Mouse (Mus musculus): ENCODE results near the gene Gngt2. TPM values are rescaled to one million over a fixed set of nuclear protein-coding genes. Genes with fewer than 3 reads are reported as not detected.

Gene Gngt2
- polyA plus RNA-seq, 1 experiment from 2014 or later = 15.3 TPM

DNA sequence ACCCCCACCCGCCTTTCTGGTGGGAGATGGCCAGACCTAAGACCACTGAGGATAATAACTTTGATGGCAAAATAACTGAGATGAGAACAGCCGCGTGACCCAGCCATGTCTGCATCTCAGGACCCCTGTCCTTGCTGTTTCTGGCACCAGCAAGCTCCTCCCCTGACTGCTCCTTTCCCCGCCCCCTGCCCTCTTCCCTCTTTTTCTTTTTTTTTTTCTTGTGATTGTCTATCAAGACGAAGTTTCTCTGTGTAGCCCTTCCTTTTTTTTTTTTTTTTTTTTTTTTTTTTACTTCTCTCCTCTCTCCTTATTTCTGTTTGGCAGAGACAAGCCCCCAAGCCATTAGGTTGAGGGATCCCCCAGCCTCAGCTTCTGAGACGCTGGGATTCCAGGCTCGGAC, 26.2 kb upstream of the Gngt2 start:
- peak overlapping the region; percentile 72; the same call in 1 of the 2 replicates for H3K9ac ChIP-seq
- no peaks in the 10 kb centered on the region for H3K27me3 ChIP-seq
- 54% methylated on average over 7 of the region's 7 CpGs for WGBS (ENCODE audit: insufficient replicate concordance)
- H3K4me3 ChIP-seq (replicated peaks) = no peak overlapping the region
- H3K4me2 ChIP-seq = no peak overlapping the region
- no peaks in the 10 kb centered on the region for H3K36me3 ChIP-seq
- H3K4me1 ChIP-seq (replicated peaks) = peaks cover 68% of the 10 kb centered on the region
- H3K9me3 ChIP-seq (replicated peaks) = peaks cover 5% of the 10 kb centered on the region; the same call in 1 of the 2 replicates
- ATAC-seq (ENCODE audit: low read depth) (no peak), DNase-seq (no peak)
- H3K27ac ChIP-seq = peak overlapping the region; percentile 98

DNA sequence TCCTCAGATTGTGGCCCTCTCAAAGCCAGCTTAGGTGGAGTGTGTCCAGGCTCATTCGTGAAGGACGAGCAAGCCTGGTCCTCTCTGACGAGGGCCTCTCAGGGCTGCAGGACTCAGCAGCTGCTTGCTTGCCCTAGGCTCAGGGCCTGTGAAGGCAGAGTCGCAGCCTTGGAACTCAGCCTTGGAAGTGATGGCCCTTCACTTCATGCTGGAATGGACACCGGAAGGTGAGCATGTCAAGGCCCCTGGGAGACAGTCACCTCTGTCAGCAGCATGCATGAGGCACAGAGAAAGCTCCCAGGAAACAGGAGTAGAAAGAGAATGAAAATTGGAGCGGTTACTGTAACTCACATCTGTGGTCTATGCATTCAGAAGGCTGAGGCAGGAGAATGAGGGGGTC, 25.3 kb upstream of the Gngt2 start:
- DNase-seq = no peak
- H3K4me1 ChIP-seq (replicated peaks) = peaks cover 59% of the 10 kb centered on the region

DNA sequence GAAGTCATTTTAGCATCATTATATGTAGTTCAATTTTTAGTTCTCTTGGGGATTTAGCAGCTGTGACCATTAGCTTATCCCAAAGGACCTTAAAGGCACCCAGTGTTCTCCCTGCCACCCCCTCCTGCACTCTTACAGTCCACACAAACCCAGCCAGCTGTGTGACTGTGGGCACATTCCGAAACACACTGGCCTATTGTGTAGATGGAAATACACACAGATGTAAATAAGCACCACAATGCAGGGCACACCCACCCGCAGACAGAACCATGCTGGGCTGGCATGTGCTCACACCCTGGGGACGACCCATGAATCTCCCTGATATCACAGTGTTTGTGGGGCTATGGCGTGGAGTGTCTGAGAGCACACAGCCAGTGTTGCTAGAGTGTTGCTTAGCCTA, 24.8 kb upstream of the Gngt2 start:
- H3K9me3 ChIP-seq (replicated peaks) = peaks cover 5% of the 10 kb centered on the region; the same call in 1 of the 2 replicates
- peaks cover 1% of the 10 kb centered on the region; the same call in 1 of the 2 replicates for H3K27me3 ChIP-seq
- H3K27ac ChIP-seq = peak overlapping the region; percentile 66
- DNase-seq = no peak
- WGBS (ENCODE audit: insufficient replicate concordance) = 71% methylated on average over 4 of the region's 4 CpGs
- no peak overlapping the region for H3K4me3 ChIP-seq (replicated peaks)
- ATAC-seq (ENCODE audit: low read depth) = no peak
- H3K9ac ChIP-seq = peak overlapping the region; percentile 37
- H3K36me3 ChIP-seq = no peaks in the 10 kb centered on the region
- no peak overlapping the region for H3K4me2 ChIP-seq
- peaks cover 54% of the 10 kb centered on the region for H3K4me1 ChIP-seq (replicated peaks)

More for the DNA sequence above, 25.3 kb upstream of the Gngt2 start:
- peak overlapping the region; percentile 66 for H3K27ac ChIP-seq
- H3K9ac ChIP-seq = peak overlapping the region; percentile 37; the same call in 1 of the 2 replicates
- H3K4me3 ChIP-seq (replicated peaks) = no peak overlapping the region
- WGBS (ENCODE audit: insufficient replicate concordance) = 86% methylated on average over 6 of the region's 6 CpGs
- peaks cover 5% of the 10 kb centered on the region; the same call in 1 of the 2 replicates for H3K9me3 ChIP-seq (replicated peaks)
- no peak for ATAC-seq (ENCODE audit: low read depth)
- no peak overlapping the region for H3K4me2 ChIP-seq
- H3K27me3 ChIP-seq = no peaks in the 10 kb centered on the region
- no peaks in the 10 kb centered on the region for H3K36me3 ChIP-seq

DNA sequence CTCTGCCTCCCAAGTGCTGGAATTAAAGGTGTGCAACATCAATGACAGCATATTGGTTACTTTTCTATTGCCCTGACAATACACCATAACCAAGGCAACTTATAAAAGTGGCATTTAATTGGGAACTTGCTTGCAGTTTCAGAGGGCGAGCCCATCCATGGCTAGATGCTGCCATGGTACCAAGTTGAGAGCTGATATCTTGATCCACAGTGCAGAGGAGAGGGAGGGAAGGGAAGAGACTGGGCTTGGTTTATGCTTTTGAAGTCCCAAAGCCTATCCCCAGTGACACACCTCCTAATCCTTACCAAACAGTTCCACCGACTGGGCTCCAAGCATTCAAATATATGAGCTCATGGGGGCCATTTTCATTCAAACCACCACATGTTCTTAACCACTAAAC, 22.9 kb upstream of the Gngt2 start:
- WGBS (ENCODE audit: insufficient replicate concordance) = 83% methylated on average over 2 of the region's 2 CpGs

DNA sequence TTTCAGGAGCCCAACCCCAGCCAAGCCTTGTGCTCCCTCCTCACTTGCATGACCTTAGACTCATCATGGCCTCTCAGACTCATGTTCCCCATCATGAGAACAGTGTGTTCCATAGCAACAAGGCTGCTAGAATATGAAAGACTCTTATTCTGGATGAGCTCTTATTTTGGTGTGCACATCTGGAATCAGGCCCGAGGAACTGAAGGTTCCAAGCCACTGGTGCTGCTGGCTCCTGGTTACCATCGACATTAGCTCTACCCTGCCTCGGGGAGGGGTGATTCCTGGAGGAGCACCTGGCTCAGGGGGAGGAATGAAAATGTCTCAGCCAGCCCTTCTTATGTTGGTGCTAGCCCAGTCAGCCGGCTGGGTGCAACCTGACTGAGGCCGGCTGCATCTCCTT, 22.2 kb upstream of the Gngt2 start:
- Histone ChIP-seq H3K4me3 (replicated peaks) (no peak overlapping the region), H3K4me2 (no peak overlapping the region), H3K36me3 (no peaks in the 10 kb centered on the region), H3K27ac (no peak overlapping the region), H3K27me3 (peaks cover 4% of the 10 kb centered on the region; the same call in 1 of the 2 replicates), H3K9me3 (replicated peaks) (no peaks in the 10 kb centered on the region), H3K9ac (no peak overlapping the region), H3K4me1 (replicated peaks) (peaks cover 28% of the 10 kb centered on the region)
- DNase-seq = no peak
- ATAC-seq (ENCODE audit: low read depth) = no peak
- WGBS (ENCODE audit: insufficient replicate concordance) = 66% methylated on average over 5 of the region's 5 CpGs

More for the DNA sequence above, 22.9 kb upstream of the Gngt2 start:
- ATAC-seq (ENCODE audit: low read depth) (no peak), DNase-seq (no peak)
- Histone ChIP-seq H3K36me3 (no peaks in the 10 kb centered on the region), H3K9ac (no peak overlapping the region), H3K27me3 (peaks cover 4% of the 10 kb centered on the region; the same call in 1 of the 2 replicates), H3K9me3 (replicated peaks) (no peaks in the 10 kb centered on the region), H3K27ac (no peak overlapping the region), H3K4me3 (replicated peaks) (no peak overlapping the region), H3K4me1 (replicated peaks) (peaks cover 35% of the 10 kb centered on the region), H3K4me2 (no peak overlapping the region)

DNA sequence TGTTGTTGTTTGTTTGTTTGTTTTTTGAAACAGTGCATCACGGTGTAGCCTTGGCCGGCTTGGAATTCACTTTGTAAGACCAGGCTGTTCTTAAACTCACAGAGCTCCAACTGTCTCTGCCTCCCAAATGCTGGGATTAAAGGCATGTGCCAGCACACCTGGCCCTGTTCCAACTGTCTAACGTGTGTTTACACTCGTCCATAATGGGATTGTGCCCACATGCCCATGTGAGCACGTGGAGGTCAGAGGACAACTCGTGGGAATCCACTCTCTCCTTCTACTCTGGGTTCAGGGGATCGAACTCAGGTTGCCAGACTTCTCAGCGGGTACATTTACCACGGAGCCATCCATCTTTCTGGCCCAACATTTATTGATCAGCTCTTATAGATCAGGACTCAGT, 21.6 kb upstream of the Gngt2 start:
- Histone ChIP-seq H3K9ac (no peak overlapping the region), H3K36me3 (no peaks in the 10 kb centered on the region), H3K4me2 (no peak overlapping the region), H3K9me3 (replicated peaks) (no peaks in the 10 kb centered on the region), H3K4me1 (replicated peaks) (peaks cover 27% of the 10 kb centered on the region), H3K27ac (no peak overlapping the region), H3K4me3 (replicated peaks) (no peak overlapping the region), H3K27me3 (peaks cover 4% of the 10 kb centered on the region; the same call in 1 of the 2 replicates)
- WGBS (ENCODE audit: insufficient replicate concordance) = 71% methylated on average over 9 of the region's 9 CpGs
- DNase-seq (no peak), ATAC-seq (ENCODE audit: low read depth) (no peak)

DNA sequence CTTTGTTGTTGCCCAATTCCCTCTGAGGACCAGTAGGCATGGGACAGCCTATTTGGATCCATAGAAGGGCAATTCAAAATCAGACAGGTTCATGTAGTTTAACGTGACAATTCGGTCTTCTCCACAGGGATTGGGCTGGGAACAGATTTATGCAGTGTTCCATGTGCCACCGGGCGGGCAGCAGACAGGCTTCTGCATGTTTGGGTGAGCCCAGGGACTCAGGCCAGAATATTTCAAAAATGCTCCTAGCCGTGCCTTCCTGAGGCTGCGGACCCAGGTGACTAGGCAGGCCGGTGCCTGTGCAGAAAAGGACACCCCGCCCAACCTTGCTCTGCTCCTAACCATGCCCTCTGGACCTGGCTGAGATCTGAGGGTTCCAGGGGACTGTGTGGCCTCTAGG, 17.9 kb upstream of the Gngt2 start:
- peaks cover 7% of the 10 kb centered on the region; the same call in 1 of the 2 replicates for H3K27me3 ChIP-seq
- whole genome bisulfite sequencing (ENCODE audit: insufficient replicate concordance) = 80% methylated on average over 8 of the region's 8 CpGs
- no peak for DNase-seq
- no peaks in the 10 kb centered on the region for H3K9me3 ChIP-seq (replicated peaks)
- no peak overlapping the region for H3K4me3 ChIP-seq (replicated peaks)
- H3K9ac ChIP-seq = no peak overlapping the region
- H3K27ac ChIP-seq = no peak overlapping the region
- no peak overlapping the region for H3K4me2 ChIP-seq
- peaks cover 31% of the 10 kb centered on the region for H3K4me1 ChIP-seq (replicated peaks)
- H3K36me3 ChIP-seq = no peaks in the 10 kb centered on the region
- ATAC-seq (ENCODE audit: low read depth) = no peak

DNA sequence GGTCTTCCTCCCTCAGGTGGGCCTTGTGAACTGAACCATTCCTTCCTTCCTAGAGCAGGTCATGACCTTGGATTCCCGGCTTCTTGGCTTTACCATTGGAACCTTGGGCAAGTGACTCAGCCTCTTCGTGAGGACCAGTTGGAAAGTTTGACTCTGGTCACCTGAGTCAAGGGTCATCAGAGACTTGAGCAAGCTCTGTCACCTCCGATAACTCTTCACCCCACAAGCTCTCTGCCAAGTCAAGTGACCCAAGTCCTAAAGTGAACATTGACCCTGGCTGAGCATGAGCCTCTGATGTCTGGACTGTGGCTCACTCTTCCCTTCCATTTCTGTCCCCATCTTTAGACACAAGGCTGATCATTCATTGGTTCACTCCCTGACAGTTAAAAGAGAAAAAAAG, 15.5 kb upstream of the Gngt2 start:
- H3K4me2 ChIP-seq = no peak overlapping the region
- 0 out of 2 replicates have a peak overlapping the region, but pooled peaks have one; percentile 9 for H3K27ac ChIP-seq
- H3K4me3 ChIP-seq (replicated peaks) = no peak overlapping the region
- H3K36me3 ChIP-seq = no peaks in the 10 kb centered on the region
- no peaks in the 10 kb centered on the region for H3K9me3 ChIP-seq (replicated peaks)
- H3K4me1 ChIP-seq (replicated peaks) = peaks cover 50% of the 10 kb centered on the region
- peaks cover 21% of the 10 kb centered on the region for H3K27me3 ChIP-seq
- H3K9ac ChIP-seq = no peak overlapping the region
- 78% methylated on average over 3 of the region's 3 CpGs for WGBS (ENCODE audit: insufficient replicate concordance)
- DNase-seq (no peak), ATAC-seq (ENCODE audit: low read depth) (no peak)

DNA sequence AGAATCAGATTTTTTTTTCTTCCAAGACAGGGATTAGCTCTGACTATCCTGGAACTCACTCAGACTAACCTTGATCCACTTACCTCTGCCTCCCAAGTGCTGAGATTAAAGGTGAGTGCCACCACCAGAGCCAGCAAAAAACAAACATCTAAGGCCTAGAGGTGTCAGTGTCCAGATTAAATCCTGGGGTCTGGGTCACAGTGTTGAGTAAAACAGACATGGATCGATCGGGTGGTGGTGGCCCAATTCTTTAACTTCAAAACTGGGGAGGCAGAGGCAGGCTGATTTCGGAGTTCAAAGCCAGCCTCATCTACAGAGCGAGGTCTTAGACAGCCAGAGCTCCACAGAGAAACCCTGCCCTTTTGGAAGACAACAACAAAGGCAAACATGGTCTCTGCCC, 14.6 kb upstream of the Gngt2 start:
- H3K4me3 ChIP-seq (replicated peaks) = no peak overlapping the region
- peaks cover 59% of the 10 kb centered on the region for H3K4me1 ChIP-seq (replicated peaks)
- ATAC-seq (ENCODE audit: low read depth) = no peak
- no peaks in the 10 kb centered on the region for H3K9me3 ChIP-seq (replicated peaks)
- peaks cover 21% of the 10 kb centered on the region for H3K27me3 ChIP-seq
- 90% methylated on average over 4 of the region's 4 CpGs for WGBS (ENCODE audit: insufficient replicate concordance)
- DNase-seq = no peak
- H3K4me2 ChIP-seq = no peak overlapping the region; the same call in 1 of the 2 replicates
- H3K9ac ChIP-seq = no peak overlapping the region
- peak overlapping the region; percentile 21; the same call in 1 of the 2 replicates for H3K27ac ChIP-seq
- H3K36me3 ChIP-seq = no peaks in the 10 kb centered on the region

DNA sequence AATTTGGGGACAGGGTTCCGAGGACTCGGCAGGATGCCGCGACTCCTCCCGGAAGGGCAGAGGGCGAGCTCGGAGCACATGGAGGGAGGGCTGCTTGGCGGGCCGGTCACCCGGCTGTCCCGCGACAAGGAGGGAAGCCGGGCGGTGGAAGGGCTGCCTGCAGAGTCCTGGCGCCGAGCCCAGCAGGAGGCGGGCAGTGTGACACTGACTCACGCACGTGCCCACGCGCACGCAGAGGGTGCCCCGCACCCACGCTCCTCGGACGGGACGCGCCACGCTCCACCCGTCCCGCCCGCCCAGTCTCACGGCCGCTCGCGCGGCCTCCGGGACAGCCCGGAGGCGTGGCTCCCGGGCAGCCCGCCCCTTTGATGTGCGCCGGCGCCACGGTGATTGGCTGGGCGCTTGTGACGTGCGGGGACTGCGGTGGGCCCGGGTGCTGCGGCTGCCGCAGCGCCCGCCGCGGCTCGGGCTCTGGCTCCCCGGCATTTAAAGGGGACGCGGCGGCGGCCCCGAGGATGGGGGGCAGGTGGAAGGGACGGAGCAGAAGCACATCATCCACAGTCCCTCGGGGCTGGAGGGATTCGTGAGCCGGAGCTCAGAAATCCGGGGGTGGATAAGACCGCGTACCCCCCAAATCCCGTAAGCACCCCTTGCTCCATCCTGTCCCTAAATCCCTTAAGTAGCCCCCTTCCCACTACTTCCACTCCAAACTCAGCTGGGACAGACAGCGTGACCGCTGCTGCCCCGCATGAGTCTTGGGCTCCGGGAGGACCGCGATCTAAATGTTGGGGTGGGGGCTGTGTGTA, 12.7 kb upstream of the Gngt2 start, which contains the start of gene Phospho1:
Phospho1 (plus strand) TSS at position 429 of the 806 bp plus-strand sequence.
- Histone ChIP-seq H3K9ac (peak within 1 kb of the TSS; percentile 86), H3K4me2 (peak within 1 kb of the TSS; percentile 98), H3K27ac (peak within 1 kb of the TSS; percentile 79), H3K9me3 (replicated peaks) (no peaks in the 10 kb centered on the region), H3K36me3 (0 out of 2 replicates have a peak, but pooled peaks cover 5% of the 10 kb centered on the region), H3K4me1 (replicated peaks) (peaks cover 78% of the 10 kb centered on the region), H3K4me3 (replicated peaks) (peak within 1 kb of the TSS; percentile 72), H3K27me3 (peaks cover 36% of the 10 kb centered on the region)
- ATAC-seq (ENCODE audit: low read depth) (peak; percentile 95), DNase-seq (peak; percentile 87)
- WGBS (ENCODE audit: insufficient replicate concordance) = under 1% methylated on average over 72 of the region's 78 CpGs

DNA sequence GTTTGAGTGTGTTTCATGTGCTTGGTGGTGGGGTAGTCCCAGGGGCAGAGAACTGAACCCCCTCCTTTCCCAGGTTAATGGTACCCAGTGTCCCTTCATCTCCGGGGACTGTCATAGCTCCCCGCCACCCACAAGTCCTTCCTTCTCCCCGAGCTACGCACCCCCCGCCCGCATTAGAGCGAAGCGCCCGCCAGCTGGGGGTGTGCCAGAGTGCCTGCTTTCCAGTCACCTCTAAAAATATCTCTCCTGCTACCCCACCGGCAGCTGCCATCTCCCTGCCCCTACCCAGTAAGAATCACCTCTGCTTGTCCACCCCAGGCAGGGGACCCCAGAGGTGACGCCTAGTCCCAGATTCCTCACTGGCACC, 12.2 kb upstream of the Gngt2 start:
- Histone ChIP-seq H3K4me2 (peak overlapping the region; percentile 98), H3K4me1 (replicated peaks) (peaks cover 82% of the 10 kb centered on the region), H3K36me3 (0 out of 2 replicates have a peak, but pooled peaks cover 5% of the 10 kb centered on the region), H3K4me3 (replicated peaks) (peak overlapping the region; percentile 72), H3K9me3 (replicated peaks) (no peaks in the 10 kb centered on the region), H3K27me3 (peaks cover 42% of the 10 kb centered on the region), H3K27ac (peak overlapping the region; percentile 78), H3K9ac (peak overlapping the region; percentile 86)
- no peak for ATAC-seq (ENCODE audit: low read depth)
- DNase-seq = no peak
- 2% methylated on average over 11 of the region's 11 CpGs for WGBS (ENCODE audit: insufficient replicate concordance)

Data from liver, embryonic 13.5 days (tissue).